Mouse (Mus musculus): ENCODE results near the gene Gucy2d. TPM values are rescaled to one million over a fixed set of nuclear protein-coding genes. Genes with fewer than 3 reads are reported as not detected.

The Gucy2d gene
- polyA plus RNA-seq, 1 experiment from 2014 or later = not detected

Other genes with a start within 250 kb of the Gucy2d start
- gene B3gnt6, start 240.9 kb upstream of the Gucy2d start, polyA plus RNA-seq (2015; fragmentation: Nextera tagmentation; extraction: Ambion mirVana) = 0.24 and 0.36 TPM in 2 replicates
- 20.5 and 20.7 TPM in 2 replicates for gene Acer3, start 119.2 kb upstream of the Gucy2d start, polyA plus RNA-seq (2015; fragmentation: Nextera tagmentation; extraction: Ambion mirVana)
- gene Tsku, start 79.1 kb upstream of the Gucy2d start, polyA plus RNA-seq (2015; fragmentation: Nextera tagmentation; extraction: Ambion mirVana) = 6.9 and 8.1 TPM in 2 replicates
- gene Lrrc32, start 48.9 kb downstream of the Gucy2d start, polyA plus RNA-seq (2015; fragmentation: Nextera tagmentation; extraction: Ambion mirVana) = 4.6 and 4.9 TPM in 2 replicates
- 35.1 and 35.2 TPM in 2 replicates for gene Emsy, start 216.4 kb downstream of the Gucy2d start, polyA plus RNA-seq (2015; fragmentation: Nextera tagmentation; extraction: Ambion mirVana)